Mouse (Mus musculus) brown adipose tissue, adult 24 weeks (tissue): Measurements from ENCODE around the gene Inpp5e. TPM values are rescaled to one million over a fixed set of nuclear protein-coding genes. Genes with fewer than 3 reads are reported as not detected.

ENCODE experiments used
- polyA plus RNA-seq: library from polyadenylated mRNA; stranded (reverse); fragments of >200 nt; gene quantifications from 2 replicates; pipeline ENCODE4 v1.2.4, GENCODE M21; 2012; ENCODE audit not compliant: missing spikeins, insufficient read depth, insufficient read length

Inpp5e gene
- polyA plus RNA-seq, 1 experiment, result 6.7 TPM

Other genes starting within 250 kb of the Inpp5e start
- gene Lhx3, start 200.9 kb downstream of the Inpp5e start, polyA plus RNA-seq, result not detected in 2 replicates
- gene Qsox2, start 171.7 kb downstream of the Inpp5e start, polyA plus RNA-seq, result 4.3 and 5.2 TPM in 2 replicates
- gene Ccdc187, start 114.6 kb downstream of the Inpp5e start, polyA plus RNA-seq, result not detected in 2 replicates
- gene Gpsm1, start 93.7 kb downstream of the Inpp5e start, polyA plus RNA-seq, result 0.91 and 1.6 TPM in 2 replicates
- 30.9 and 32.9 TPM in 2 replicates for gene Dnlz, start 57.1 kb downstream of the Inpp5e start, polyA plus RNA-seq
- 0.79 and 3.7 TPM in 2 replicates for gene Card9, start 48.3 kb downstream of the Inpp5e start, polyA plus RNA-seq
- gene Snapc4, start 28.6 kb downstream of the Inpp5e start, polyA plus RNA-seq, result 3.1 and 4.5 TPM in 2 replicates
- gene Entr1, start 19.9 kb downstream of the Inpp5e start, polyA plus RNA-seq, result 49.7 and 61.2 TPM in 2 replicates
- 75.4 and 83.9 TPM in 2 replicates for gene Pmpca, start 19.9 kb downstream of the Inpp5e start, polyA plus RNA-seq
- gene Sec16a, start 36.0 kb upstream of the Inpp5e start, polyA plus RNA-seq, result 21.0 and 21.6 TPM in 2 replicates
- gene Notch1, start 107.5 kb upstream of the Inpp5e start, polyA plus RNA-seq, result 5.6 and 8.9 TPM in 2 replicates
- 75.5 and 80.4 TPM in 2 replicates for gene Egfl7, start 170.8 kb upstream of the Inpp5e start, polyA plus RNA-seq
- not detected in 2 replicates for gene Gm20532, start 177.4 kb upstream of the Inpp5e start, polyA plus RNA-seq
- gene Agpat2, start 195.2 kb upstream of the Inpp5e start, polyA plus RNA-seq, result 2,029 and 2,407 TPM in 2 replicates
- 24.4 and 49.4 TPM in 2 replicates for gene Fam69b, start 219.3 kb upstream of the Inpp5e start, polyA plus RNA-seq